14 mouse cellular contexts compared by ENCODE assay signal in the genomic region with DNA sequence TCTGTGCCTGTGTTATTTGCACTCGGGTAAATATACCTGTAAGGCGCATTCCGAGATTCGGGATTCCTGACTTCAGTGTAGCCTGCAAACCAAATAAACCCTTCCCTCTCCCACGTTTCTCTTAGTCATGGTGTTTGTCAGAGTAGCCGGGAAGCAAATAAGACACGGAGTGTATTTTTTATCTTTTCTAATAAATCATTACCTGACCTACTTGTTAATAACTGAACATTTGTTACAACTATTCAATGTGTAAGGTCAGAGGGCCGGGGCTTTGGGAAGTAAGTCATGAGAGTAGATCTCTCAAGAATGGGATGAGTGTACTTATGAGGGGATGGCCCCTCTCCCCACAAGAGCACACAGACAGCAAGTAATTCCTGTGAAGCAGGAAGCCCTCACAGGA.
"Had no signal": no experiment of that assay in that cellular context is flagged by ENCODE, and none has a peak within 500 bp of the region (broad histone marks: within the 10 kb centered on the region; RNA-seq: fewer than 3 reads in every experiment).

No protein-coding gene starts in this region.

- H3K9me3 ChIP-seq: limb, embryonic 10.5 days; liver, embryonic 12.5 days; lung, embryonic 15.5 days; megakaryocyte, embryonic 14.5 days; neural tube, embryonic 13.5 days; stomach, embryonic 15.5 days had no signal

- ATAC-seq: intestine, embryonic 16.5 days; liver, embryonic 12.5 days; midbrain, embryonic 16.5 days had no signal

- H3K4me3 ChIP-seq: left cerebral cortex, adult 2 months; limb, embryonic 10.5 days; liver, embryonic 12.5 days; lung, embryonic 15.5 days; megakaryocyte, embryonic 14.5 days; neural tube, embryonic 13.5 days; stomach, embryonic 15.5 days had no signal

- H3K27me3 ChIP-seq: liver, embryonic 12.5 days; lung, embryonic 15.5 days; neural tube, embryonic 13.5 days; stomach, embryonic 15.5 days had no signal

- H3K4me1 ChIP-seq: limb, embryonic 10.5 days; liver, embryonic 12.5 days; lung, embryonic 15.5 days; megakaryocyte, embryonic 14.5 days; neural tube, embryonic 13.5 days; stomach, embryonic 15.5 days had no signal

- H3K27ac ChIP-seq: left cerebral cortex, adult 2 months; limb, embryonic 10.5 days; liver, embryonic 12.5 days; lung, embryonic 15.5 days; macrophage; neural tube, embryonic 13.5 days; stomach, embryonic 15.5 days had no signal

- H3K4me2 ChIP-seq: liver, embryonic 12.5 days; lung, embryonic 15.5 days; midbrain, embryonic 11.5 days; neural tube, embryonic 13.5 days; stomach, embryonic 15.5 days had no signal

- H3K9ac ChIP-seq: liver, embryonic 12.5 days; lung, embryonic 15.5 days; neural tube, embryonic 13.5 days; stomach, embryonic 15.5 days had no signal

- H3K36me3 ChIP-seq: limb, embryonic 10.5 days; liver, embryonic 12.5 days; lung, embryonic 15.5 days; neural tube, embryonic 13.5 days; stomach, embryonic 15.5 days had no signal

- DNase-seq: lung, postnatal 14 days; right cerebral cortex, postnatal 14 days; thymus, postnatal 36 days had no signal
